Mouse (Mus musculus) hematopoietic stem cell, adult 5-6 weeks (primary cell): Measurements from ENCODE around the gene Esx1. TPM values are rescaled to one million over a fixed set of nuclear protein-coding genes. Genes with fewer than 3 reads are reported as not detected.
A peak's percentile ranks its signal among the peaks of the same experiment; 100 is the strongest.

ENCODE experiments used
- ATAC-seq, 2 experiments: fragments of 125-278 bp in 1 of 2; replicated peaks in 1 of 2; 2 replicates each; pipeline ENCODE4 v1.8.0; 2016 to 2017; ENCODE audit warnings: inconsistent platforms in 2 of 2, mild to moderate bottlenecking in 2 of 2, moderate number of reproducible peaks in 2 of 2, low read depth in 1 of 2, moderate TSS enrichment in 1 of 2; ENCODE audit not compliant: low FRiP score in 2 of 2, poor library complexity in 2 of 2, severe bottlenecking in 2 of 2, insufficient read depth in 1 of 2, low TSS enrichment in 1 of 2
- total RNA-seq: library from RNA; stranded (forward); fragments of 172-1452, 232-1000 nt; gene quantifications from 2 replicates; pipeline ENCODE4 v1.2.3, GENCODE M21; 2017

The Esx1 gene
- not detected in 2 replicates for total RNA-seq

DNA sequence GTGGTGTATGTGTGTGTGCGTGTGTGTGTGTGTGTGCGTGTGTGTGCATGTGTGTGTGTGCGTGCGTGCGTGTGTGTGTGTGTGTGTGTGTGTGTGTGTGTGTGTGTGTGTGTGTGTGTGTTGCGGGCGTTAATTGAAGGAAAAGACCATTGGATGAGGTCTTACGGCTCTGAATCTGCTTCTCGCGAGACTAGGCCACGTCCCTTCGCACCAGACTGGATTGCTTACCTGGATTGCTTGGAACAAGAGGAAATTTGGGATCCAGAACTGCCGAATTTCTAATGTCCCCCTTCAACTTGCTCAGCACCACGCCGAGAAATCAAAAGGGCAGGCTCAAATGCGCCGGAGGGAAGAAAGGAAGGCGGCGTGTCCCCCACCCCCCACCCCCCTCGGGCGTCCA is at the start of gene Esx1:
Esx1 (minus strand) TSS at position 366 of the 400 bp plus-strand sequence.
- no peak for ATAC-seq

- ATAC-seq = no peak
These were observed 48.1 kb upstream of the Esx1 start for GRCm38 (mm10) chrX:137170021-137170420.

GRCm38 (mm10) chrX:137167658-137168057 is 45.8 kb upstream of the Esx1 start:
- no peak for ATAC-seq

GRCm38 (mm10) chrX:137165621-137166020 is 43.7 kb upstream of the Esx1 start:
- ATAC-seq = no peak

DNA sequence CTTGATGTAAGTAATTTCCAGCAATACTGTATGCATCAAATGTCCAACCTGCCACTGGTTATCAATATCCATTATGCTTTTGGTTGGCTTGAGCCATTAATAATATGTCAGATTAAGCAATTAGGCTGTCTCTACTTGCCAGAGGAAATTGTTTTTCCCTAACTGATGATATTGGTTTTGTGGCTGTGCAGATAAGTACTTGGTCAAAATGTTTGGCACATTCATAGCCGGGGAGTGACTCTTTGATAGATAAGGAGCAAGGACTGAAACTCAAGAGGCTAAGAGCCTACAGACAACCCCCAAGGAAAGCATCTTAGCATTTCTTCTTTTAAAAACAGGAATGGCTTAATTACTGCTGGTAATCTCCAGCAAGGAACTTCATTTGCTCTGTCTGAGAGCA is 40.8 kb upstream of the Esx1 start:
- no peak for ATAC-seq

- no peak for ATAC-seq
These were observed 39.1 kb upstream of the Esx1 start for GRCm38 (mm10) chrX:137160971-137161370.

DNA sequence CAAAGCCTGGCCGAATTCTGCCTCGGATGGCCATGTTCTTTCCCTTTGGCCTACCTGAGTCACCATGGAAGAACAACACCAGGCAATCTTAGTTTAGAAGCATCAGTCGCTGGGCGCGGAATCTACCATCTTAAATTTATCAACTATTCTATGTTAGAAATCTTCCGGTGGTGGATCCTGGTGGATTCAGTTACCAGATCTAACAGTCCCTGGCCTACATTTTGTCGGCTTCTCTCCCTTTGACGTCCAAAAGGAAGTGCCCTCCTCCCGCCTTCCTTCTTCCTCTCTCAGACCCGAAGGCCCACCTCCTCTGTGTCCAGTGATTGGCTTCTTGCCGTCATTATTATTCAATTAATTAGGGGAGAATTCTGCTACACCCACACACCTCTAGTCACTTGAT is 27.2 kb upstream of the Esx1 start:
- no peak for ATAC-seq

DNA sequence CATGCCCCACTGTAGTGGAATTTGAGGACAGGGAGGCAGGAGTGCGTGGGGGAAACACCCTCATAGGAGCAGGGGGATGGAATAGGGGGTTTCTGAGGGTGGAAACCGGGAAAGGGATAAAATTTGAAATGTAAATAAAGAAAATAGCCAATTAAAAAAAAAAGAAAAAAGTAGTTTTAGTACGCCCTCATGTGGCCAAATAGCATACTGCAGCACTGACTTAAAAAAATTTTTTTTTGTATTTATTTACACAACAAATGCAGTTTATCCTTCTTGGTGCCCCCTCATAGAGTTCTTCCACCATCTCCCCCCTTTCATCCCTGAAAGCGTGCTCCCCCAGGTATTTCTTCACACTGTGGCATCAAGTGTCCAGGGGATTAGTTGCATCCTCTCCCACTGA is 22.8 kb upstream of the Esx1 start:
- ATAC-seq = no peak

GRCm38 (mm10) chrX:137143726-137144125 is 21.8 kb upstream of the Esx1 start:
- no peak for ATAC-seq

DNA sequence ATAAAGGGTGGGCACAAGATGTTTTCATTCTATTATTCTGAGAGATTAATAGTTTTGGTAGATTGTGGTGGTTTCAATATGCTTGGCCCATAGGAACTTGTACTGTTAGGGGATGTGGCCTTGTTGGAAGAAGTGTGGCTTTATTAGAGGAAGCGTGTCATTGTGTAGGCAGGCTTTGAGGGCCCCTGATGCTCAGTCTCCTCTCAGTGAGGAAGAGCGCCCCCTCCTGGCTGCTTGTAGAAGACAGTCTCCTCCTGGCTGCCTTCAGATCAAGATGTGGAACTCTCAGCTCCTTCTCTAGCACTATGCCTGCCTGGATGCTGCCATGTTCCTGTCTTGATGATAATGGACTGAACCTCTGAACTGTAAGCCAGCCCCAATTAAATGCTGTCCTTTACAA is 20.7 kb upstream of the Esx1 start:
- no peak for ATAC-seq

GRCm38 (mm10) chrX:137141669-137142068 is 19.8 kb upstream of the Esx1 start:
- peak; percentile 85 to 93 for ATAC-seq

DNA sequence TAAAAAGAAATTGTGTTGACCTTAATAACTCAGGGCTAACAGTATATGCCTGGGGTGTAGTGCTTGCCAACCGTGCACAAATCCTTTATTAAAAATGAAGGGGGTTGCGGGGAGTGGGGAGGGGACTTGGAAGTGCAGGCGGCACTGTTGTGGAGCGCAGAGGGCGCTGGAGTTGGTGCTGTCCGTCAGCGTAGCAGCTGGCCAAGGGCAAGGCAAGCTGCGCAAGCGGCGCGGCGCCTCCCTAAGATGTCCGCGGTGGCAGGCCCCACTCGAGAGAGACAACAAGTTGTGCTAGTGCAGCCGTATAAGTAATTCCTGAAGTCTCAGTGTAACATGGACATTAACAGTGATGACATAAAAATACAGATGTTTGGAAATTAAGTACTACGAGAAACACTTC is 5.7 kb upstream of the Esx1 start:
- ATAC-seq = no peak

- ATAC-seq = no peak
These were observed 2.0 kb downstream of the Esx1 start for GRCm38 (mm10) chrX:137119675-137120423.

DNA sequence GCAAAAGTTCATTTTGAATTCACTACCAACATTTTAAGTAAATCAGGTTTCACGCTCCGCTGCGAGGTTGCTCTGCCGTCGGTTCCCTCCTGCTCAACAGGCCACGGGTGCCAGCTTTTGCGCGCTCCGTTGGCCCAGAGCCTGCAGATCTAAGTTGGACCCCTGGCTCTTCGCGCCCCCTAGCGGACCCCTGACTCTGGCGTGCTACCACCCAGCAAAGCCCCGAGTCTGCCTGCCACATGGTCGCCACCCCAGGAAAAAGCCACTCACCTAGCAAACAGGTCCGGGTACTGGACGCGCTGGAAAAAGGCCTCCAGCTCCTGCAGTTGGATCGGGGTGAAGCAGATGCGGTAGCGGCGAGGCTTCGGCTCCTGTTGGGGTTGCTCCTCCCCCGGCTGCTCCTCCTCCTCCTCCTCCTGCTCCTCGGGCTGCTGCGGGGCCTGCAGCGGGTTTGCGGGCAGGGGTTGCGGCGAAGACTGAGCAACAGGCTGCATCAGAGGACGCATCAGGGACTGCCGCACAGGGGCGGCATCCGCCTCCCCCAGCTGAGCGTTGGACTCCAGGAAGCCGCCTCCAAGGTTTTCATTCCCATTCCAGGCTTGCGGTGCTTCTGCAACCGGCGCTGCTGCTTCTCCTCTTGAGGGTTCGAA is 3.7 kb downstream of the Esx1 start:
- peak; percentile 63 to 84 for ATAC-seq

GRCm38 (mm10) chrX:137106498-137106897 is 15.4 kb downstream of the Esx1 start:
- ATAC-seq = no peak

DNA sequence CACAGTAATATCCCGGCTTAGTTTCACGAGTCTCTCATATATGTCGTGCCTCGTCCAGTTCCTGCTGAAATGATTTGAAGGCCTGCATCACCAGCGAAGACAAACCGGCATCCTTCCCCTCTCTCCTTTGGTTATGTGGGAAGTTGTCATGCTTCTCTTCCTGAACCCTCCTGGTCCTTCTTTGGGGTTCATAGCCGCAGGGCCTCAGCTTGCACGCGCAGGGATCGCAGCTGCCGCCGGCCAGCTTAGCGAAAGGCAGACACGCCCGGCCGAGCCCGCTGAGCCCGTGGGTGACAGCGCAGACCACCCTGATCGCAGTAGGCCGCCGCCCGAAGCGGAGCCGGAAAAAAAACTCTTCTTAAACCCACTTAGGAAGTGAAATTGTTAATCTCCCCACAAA is 17.4 kb downstream of the Esx1 start:
- ATAC-seq = no peak
